Mouse (Mus musculus) duodenum, adult 2 months (tissue): ENCODE results near the gene Rap1gap2. TPM values are rescaled to one million over a fixed set of nuclear protein-coding genes. Genes with fewer than 3 reads are reported as not detected.

Experiments used
- polyA plus RNA-seq: library from polyadenylated mRNA; depleted of rRNA; stranded (reverse); fragments of >200 nt; gene quantifications from 2 replicates; pipeline ENCODE4 v1.2.3, GENCODE M21; 2012; ENCODE audit warnings: low replicate concordance; rRNA removed

The Rap1gap2 gene
- 10.0 and 13.0 TPM in 2 replicates for polyA plus RNA-seq

GRCm38 (mm10) chr11:74610545-74611176, at the start of gene Rap1gap2:
Gene Rap1gap2 (minus strand): TSS chr11:74610915.

GRCm38 (mm10) chr11:74649095-74649646, 38.5 kb upstream of the Rap1gap2 start, which contains the start of gene Cluh:
Gene Cluh (plus strand): TSS chr11:74649495.

GRCm38 (mm10) chr11:74619201-74619955, 8.7 kb upstream of the Rap1gap2 start, which contains the start of gene Ccdc92b:
Gene Ccdc92b (plus strand): TSS chr11:74619605.

GRCm38 (mm10) chr11:74361769-74362168, 248.9 kb downstream of the Rap1gap2 start, which contains the start of gene Olfr412:
Gene Olfr412 (plus strand): TSS chr11:74362069.

GRCm38 (mm10) chr11:74352550-74352949, 258.2 kb downstream of the Rap1gap2 start, which contains the start of gene Olfr411:
Gene Olfr411 (minus strand): TSS chr11:74352650.

GRCm38 (mm10) chr11:74337931-74338330, 272.8 kb downstream of the Rap1gap2 start, which contains the start of gene Olfr410:
Gene Olfr410 (minus strand): TSS chr11:74338031.

Other genes starting within 250 kb of the Rap1gap2 start
- gene Olfr412, start 248.8 kb downstream of the Rap1gap2 start, polyA plus RNA-seq: not detected in 2 replicates
- 0.76 and 1.1 TPM in 2 replicates for gene Ccdc92b, start 8.7 kb upstream of the Rap1gap2 start, polyA plus RNA-seq
- gene Cluh, start 38.6 kb upstream of the Rap1gap2 start, polyA plus RNA-seq: 43.6 and 74.2 TPM in 2 replicates
- gene Pafah1b1, start 113.8 kb upstream of the Rap1gap2 start, polyA plus RNA-seq: 4.3 and 4.7 TPM in 2 replicates
- 0.91 and 2.6 TPM in 2 replicates for gene Mettl16, start 159.9 kb upstream of the Rap1gap2 start, polyA plus RNA-seq
- gene Mnt, start 220.0 kb upstream of the Rap1gap2 start, polyA plus RNA-seq: 18.3 and 20.0 TPM in 2 replicates